Mouse (Mus musculus): Measurements from ENCODE around the gene Snai3.

Snai3 gene

DNA sequence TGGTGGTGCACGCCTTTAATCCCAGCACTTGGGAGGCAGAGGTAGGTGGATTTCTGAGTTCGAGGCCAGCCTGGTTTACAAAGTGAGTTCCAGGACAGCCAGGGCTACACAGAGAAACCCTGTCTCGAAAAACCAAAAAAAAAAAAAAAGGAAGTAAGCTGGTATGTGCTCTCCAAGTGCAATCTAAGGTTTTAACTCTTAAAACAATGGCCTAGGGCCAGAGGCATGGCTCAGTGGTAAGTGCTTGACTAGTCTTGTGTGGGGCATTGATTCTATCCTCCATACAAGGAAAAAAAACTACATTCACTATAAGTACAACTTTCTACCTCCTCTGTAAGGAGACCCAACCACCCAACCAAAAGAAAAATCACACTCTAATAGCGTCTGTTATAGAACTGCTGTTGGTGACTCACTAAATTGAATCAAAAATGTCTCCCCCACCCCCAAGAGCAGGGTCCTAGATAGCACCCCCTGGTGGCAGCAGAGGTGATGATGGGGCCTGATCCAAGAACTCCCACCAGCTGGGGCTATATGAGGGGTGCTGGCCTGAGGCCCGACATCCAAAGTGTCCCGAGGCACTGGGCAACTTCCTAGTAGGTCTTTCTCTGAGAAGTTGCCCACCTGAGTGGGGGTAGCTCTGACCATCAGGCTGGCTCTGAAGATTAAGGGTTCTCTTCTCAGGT lies 1.2 kb downstream of the Snai3 start:
- DNase-seq = peak; percentile 53

DNA sequence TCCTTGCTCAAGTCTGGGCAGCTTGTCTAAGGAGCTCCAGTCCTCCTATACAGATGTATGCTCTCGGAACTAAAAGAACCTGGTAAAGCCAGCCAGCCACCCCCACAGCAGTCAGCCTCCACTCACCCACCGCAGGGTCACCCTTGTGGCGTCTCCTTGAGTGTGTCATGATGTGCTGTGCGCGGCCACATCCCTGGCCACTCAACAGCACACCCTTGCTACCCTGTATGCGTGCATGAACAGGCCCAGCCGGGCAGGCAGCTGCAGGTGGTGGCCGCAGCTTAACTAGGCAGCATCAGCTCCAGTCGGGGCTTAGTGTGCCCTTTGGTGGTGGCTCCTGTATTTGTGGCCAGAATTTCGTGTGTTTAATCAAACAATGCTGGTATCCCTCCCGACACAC lies 3.4 kb downstream of the Snai3 start:
- DNase-seq = no peak

DNA sequence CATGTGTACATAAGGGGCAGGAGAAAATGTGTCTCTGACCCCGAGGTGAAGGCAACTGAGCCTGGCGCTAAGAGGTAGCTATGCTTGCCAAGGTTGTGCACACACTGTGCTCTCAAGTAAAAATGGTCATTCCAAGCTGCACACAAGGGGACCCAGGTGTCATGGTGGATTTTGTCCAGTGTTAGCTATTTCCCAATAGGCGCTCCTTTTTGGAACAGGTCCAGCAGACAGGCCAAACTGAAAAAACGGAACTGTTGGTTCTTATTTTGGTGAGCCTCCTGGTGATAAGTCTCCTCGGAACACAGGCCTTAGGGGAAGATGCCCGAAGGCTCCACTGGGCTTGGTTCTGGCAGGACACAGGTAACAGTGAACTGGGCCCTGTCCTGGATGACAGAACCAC lies 6.1 kb downstream of the Snai3 start:
- no peak for DNase-seq

DNA sequence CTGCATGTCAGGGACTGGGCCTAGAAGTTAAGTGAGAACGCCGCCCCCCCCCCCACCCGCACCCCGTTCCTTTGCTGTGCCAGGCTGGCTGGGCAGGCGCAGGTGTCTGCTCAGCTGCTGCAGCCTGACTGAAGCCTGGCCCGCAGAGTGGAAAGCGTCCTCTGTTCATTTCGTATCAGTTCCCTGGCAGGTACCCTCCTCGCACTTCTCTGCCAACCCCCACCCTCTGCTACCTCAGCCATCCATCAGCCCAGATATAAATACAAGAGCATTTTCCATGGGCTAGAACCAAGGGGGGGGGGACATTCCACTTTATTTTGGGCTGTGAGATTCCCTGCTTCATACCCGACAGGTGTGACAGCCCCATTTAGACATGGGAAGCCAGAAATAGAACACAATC lies 8.4 kb downstream of the Snai3 start:
- no peak for DNase-seq

DNA sequence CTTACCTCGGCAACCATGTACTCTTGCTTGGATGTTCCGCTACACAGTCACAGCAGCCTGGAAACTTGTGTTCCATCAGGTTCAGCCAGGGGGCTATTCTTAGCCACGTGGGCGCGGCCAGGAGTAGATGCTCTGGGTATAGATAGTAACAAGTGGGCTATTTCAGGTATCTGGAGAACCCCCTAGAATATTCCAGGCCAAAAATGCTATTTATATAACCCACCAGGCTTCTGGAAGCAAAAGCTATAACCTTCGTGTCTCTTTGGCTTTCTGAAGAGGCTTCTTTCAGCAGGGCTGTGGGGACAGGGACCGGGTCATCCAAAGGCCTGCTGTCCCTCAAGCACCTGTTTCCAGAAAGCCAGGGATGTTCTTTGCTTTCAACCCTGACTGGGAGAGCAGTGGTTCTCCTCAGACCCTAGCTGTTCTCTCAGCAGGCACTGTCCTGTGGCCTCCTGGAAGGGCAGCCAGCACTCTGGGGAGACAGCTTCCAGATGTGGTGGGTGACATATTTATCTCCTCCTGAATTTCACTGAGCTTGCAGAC lies 9.3 kb downstream of the Snai3 start:
- no peak for DNase-seq

DNA sequence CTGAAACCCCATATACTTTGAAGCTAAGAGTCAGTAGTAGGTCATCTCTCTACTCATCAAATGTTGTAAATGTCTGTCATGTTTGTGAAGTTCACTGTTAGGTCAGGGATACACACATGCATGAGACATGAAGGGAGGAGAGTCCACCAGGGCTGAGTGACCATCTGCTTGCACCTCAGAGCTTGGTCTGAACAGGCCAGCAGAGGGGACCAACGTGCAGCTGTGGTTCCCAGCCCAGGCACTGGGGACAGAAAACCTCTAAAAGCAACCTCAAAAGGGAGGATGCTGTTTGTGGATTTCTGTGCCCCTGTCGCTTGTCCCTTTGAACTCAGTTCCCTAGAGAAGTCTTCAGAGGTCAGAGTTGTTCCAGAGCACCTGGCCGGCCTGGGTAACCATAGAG lies 15.3 kb downstream of the Snai3 start:
- no peak for DNase-seq

DNA sequence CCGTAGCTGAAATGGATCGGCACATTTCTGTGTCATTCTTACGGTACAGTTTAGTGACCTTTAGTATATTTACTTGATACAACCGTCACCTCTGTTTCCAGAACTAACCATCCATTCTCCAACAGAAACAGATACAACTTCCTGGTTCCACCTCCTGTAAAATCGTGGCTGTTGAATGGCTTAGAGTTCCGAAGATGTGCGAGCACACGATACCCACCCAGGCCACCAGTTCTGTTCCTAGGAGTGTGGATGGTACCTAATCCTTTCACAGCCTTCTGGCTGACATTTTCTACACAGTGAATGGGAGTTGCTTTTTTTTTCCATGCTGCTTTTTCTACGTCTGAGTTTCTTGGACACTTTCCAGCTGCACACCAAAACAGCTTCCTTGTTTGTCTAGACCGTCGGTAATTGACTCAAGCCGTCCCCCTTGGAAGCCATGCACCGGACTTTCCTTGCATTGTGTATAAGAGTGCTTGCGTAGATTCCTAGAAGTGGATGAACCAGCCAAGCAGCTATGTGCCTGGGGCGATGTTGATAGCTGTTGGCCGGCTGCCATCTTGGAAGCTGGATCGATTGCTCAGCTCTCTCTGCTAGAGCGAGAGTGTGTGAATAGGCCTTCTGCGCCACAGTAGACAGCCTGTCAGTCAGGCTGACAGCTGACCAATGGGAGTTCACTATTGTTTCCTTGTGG lies 16.3 kb downstream of the Snai3 start:
- peak; percentile 90 for DNase-seq

DNA sequence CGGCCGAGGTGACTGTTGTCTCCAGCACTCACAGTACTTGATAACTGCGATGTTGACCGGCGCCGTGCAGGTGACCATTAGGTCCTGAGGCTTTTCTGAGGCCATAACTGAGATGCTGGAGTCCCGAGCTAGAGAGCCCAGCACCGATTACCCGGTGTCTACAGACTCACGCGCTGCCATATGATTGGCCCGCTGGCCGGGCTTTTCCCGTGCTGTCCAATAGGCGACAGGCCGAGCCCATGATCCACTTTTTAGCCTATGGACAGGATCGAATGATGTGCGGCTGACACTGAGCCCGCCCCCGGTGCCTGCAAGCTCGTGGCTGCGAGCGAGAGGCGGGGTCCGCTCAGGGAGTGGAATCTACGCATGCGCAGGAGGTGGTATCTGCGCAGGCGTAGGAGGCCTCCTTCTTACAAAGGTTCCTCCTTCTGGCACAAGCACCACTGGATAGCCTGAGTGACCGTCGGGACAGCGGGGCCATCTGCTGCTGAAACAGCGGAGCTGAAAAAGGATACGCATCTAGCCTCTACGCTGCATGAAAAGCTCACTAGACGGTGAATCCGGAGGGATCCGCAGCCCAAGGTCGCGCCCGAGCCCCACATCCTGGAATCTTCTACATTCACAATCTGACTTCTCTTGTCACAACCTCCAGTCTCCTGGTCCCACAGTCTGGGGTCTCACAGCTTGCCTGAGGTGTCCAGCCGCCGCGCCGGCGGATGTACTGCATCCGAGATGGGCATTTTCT lies 17.1 kb downstream of the Snai3 start, which contains the start of gene Mvd:
Mvd (minus strand) TSS at position 161 of the 745 bp plus-strand sequence.
- peak; percentile 99 for DNase-seq

DNA sequence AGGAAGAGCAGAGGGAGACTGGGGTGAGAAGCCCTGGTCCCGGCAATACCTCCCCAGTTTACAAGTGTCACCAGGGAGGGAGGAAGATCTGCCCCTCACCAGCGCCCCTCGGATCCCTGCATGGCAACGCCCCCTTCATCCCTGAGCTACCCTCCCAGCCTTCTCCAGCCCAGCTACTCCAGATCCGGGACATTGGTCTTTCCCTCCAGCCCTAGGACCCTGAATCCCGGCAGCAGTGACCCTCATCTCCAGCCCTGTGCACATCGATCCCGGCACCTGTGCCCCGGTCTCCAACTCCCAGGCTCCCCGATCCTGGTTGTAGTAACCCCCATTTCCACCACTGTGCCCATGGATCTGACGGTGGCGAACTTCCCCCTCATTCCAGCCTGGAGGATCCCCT lies 17.8 kb downstream of the Snai3 start:
- DNase-seq = no peak

DNA sequence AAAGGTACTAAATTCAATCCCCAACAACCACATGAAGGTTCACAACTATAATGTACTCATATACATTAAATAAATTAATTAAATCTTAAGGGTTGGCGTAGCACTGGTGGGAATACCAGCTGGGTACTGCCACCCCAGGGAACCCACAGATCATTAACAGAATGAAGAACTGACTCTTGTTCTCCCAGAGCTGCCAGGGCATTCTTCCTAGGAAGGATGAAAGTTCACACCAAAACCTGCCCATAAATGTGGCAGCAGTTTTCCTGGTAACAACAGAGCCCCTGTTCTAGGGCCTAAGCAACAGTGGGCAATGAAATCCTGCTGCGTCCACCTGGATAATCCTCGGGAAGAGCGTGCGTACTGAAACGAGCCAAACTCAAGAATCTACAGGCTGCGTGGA lies 18.2 kb downstream of the Snai3 start:
- no peak for DNase-seq

DNA sequence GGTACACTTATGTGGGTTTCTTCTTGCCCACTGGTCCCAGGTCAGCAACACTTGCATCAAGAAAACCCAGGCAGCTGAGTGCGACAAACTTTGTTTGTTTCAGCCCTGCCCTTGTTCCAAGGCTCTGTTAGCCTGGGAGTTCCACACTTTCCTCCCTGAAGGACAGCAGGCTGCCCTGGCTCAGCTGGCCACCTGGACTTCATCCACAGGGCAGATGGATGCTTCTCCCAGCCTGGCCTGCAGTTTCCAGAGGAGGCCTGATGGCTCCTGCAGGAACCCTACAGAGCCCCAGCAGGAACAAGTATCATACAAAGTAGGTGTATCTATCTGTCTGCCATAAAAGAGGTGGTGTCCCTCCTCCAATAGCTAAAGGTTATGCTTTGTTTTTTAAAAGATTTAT lies 19.2 kb downstream of the Snai3 start:
- no peak for DNase-seq

DNA sequence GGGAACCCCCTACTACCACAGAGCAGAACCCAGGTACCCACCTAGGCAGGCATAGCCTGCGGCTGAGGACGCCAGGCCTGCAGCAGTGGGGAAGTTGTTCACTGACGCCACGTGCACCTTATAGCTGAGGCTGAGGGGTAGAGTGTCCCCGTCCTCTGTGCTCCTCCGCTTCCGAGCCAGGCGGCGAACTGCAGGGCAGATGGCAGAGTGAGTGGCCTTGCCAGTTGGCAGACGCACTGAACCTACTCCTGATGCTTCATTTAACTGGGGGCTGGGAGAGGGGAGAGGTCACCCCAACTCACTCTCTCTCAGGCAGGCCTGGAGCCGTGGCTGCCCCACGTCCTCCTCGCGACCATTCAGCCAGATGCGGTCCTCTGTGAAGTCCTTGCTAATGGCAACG lies 21.2 kb downstream of the Snai3 start:
- DNase-seq = no peak

DNA sequence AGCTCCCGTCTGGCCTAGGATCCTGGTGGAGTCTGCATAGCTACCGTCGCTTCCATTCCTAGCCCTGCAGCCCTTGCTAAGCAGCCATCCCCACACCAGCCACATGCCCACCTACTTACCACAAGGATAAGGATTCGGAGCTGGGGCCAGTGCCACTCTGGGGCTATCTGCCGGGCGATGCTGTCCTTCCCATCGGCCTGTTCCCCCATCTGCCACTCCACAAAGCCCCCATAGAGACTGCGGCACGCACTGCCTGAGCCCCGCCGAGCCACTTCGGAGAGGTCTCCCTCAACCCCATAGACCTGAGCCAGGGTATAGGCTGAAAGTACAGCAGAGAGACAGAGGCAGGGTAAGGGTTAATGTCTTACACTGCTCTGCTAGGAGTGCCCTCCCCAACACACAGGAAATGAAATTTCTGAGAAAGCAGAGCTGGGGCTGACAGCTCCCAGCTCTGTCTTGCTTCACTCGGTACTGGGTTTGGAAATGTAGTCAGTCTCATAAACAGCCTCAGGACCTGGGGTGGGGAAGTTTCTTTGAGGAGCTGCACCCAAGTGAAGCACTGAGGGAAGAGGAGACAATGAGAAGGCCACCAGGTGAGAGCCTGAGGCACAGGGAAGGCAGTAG lies 22.7 kb downstream of the Snai3 start:
- DNase-seq = no peak

DNA sequence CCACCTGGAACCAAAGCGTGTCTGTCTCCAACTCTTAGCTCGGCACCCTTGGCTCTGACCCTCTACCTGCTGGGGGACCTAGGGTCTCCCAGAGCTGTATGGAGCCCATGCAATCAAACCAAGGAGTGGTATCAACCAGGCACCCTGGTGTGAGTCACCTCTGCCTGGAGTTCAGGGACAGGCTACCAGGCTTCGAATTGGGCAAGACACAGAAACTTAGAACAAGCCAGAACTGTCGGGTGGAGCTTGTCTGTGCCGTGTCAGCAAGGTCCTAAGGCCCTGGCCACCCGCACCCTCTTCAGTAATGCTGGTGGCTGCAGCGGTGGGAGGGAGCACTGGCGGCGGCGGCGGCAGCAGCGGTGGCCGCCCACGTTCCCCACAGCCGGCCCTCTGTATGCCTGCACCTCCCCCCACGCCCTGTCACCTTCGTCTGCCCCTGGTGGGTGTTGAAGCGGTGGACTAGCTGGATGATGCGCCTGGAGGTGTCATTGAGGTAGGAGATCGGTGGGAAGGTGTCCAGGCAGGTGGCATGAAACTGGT lies 23.9 kb downstream of the Snai3 start:
- DNase-seq = no peak

DNA sequence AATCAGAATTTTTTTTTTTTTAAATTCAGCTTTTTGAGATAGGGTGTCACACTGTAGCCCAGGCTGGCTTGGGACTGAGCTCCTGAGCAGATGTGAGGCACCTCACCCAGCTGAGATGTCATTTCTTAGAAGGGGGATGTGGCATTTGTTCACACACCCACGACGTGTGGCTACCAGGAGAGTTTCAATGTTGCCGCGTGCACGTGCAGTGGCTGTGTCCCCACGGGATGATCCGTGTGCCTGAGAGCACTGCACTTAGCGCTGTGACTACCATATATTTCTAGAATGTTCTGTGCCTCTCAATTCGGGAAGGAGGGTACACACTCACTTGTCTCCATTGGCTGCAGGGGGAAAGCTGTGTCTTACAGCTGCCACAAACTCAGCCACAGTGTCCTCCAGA lies 24.4 kb downstream of the Snai3 start:
- no peak for DNase-seq

DNA sequence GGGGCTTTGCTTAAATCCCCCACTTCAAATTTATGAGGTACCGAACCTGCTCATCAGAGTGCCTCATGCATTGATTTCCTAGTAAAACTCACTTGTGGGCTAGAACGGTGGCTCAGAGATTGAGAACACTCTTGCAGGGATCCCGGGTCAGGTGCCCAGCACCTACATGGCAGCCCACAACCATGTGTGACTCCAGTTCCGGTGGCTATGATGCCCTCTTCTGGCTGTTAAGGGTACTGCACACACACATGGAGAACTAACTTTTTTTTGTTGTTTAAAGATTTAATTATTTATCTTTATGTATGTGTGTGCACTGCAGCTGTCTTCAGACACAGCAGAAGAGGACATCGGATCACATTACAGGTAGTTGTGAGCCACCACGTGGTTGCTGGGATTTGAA lies 25.2 kb downstream of the Snai3 start:
- DNase-seq = no peak

DNA sequence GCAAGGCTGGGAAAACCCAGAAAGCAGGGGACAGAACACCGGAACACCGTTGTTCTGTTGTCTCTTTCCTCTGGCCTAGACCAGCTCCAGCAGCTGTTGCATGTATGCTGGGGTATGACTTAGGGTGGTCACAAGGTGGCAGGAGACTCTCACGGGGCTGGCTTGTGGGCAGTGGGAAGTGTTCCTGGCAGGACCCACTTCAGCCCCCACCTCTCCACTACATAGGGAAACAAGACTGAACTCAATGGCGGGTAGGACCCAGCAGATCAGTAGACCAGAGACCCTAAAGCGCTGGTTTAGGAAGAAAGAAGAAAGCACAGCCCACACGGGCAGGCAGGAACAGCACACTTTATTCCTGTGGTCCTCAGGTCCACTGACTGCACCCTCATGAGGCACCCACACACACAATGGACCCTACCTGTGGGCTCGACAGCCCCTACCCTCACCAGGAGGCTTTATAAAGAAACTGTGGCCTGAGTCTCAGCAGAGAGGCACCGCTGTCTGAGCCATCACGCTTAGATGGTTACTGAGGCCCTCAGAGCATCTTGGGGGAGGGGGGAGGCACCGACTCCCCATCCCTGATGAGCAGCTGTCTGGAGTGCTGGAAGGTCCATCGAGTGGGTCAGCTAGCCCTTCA lies 27.1 kb downstream of the Snai3 start:
- no peak for DNase-seq

DNA sequence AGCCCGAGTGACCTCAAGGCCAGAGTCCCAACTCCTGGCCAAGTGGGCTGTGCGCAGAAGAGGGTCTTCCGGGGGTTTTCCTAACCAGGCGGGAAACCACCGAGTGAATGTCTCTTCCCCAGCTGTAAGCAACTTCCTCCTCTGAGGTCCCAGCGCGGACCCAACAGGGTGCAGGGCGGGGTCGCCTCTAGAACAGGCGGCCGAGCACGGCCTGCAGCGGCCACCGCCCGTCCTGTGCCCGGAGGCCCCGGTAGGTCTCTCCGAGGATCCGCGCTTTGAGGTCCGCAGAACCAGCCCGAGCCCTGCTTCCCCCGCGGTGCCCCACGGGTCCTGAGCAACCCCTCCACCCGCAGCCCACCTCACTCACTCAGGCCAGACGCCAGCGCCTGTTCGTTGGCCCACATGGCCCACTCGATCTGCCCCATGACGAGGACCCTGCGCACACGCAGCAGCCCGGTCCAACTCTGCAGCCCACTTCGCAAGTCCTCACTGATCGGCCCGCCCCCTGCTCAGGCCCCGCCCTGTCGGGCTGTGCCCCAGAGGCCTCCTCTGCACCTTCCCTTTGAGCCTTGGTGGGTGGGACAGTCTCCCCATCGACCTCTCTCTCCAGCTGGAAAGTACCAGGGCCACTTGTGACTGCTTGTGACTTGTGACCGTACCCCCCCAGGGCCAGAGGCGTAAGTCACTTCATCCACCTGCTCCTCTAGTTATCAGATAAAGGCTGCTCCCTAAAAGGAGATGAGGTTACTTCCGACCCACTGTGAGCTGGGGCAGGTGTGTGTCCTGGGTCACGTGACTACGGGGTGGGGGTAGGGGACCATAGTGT lies 27.9 kb downstream of the Snai3 start, which contains the start of gene Cyba:
Cyba (minus strand) TSS at position 488 of the 826 bp plus-strand sequence.
- DNase-seq = peak; percentile 90

DNA sequence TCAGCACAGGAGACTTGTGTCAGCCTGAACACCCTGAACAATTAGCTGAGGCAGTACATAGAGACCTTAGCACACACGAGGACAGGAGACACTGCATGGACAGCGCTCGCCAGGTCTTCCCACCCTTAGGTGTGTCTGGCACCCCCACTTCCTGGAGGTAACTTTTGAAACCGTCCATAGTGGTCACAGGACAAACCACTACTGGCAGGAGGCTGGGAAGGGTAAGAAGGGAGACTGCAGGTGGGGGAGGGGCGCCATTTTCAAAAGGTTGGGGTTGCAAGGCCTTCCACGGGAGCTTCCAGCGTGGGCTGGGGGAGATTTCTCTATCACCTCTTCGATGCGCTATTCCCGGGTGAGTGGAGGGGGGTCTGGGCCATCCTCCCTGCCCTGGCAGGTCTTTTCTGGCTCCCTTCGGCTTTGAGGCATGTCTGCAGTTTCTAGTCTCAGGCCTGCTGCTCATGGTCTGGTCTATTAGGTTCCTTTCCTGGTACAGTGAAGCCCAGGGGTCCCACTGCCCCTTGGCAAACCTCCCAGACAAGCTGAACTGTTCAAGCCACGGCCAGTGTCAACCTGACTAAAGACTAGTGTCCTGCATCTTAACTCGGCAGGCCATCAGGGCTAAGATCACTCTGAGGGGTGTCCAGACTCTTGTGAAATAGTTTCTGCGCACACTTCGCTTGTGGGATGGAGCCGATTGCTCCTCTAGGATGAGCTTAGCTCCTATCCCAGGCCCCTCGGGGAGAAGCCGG lies 28.7 kb downstream of the Snai3 start:
- DNase-seq = peak; percentile 69

DNA sequence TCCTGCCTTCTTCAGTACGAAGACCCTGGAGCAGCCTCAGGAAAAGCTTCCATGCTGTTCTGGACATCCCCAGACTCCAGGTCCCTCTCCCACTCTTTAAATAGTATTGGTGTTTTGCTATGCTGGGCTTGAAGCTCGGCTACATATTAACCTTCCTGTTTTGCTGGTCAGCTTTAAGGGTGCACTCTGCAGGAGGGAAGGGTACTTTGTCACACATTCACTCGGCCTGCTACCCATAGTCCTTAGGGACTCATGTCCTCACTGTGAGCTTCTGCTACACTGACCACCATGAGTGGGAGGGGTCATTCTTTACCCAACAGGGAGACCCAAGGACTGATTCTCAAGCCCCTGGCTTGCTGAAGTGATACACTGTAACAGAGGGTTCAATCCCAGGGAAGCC lies 29.9 kb downstream of the Snai3 start:
- DNase-seq = peak; percentile 45

All from kidney, postnatal 10 days (tissue).